Mouse (Mus musculus) C2C12 (cell line): ENCODE data around the gene Olfr774. TPM values are rescaled to one million over a fixed set of nuclear protein-coding genes. Genes with fewer than 3 reads are reported as not detected.
"Not testable (repeated sequence)": the region's sequence is repeated elsewhere in the genome, so short reads cannot be mapped to it uniquely, and the experiment has no call there.

Source experiments
- H3K27me3 ChIP-seq: one replicate; pipeline ENCODE4 v1.6.1; 2011; ENCODE audit not compliant: control insufficient read depth, insufficient read depth, insufficient read length
- H3K36me3 ChIP-seq: one replicate; pipeline ENCODE4 v1.6.1; 2011; ENCODE audit not compliant: control insufficient read depth, insufficient read depth
- H3K4me3 ChIP-seq: one replicate; pipeline ENCODE4 v1.5.1; 2011; ENCODE audit warnings: mild to moderate bottlenecking, control low read depth; ENCODE audit not compliant: poor library complexity, insufficient read depth, severe bottlenecking
- H3K79me2 ChIP-seq: one replicate; pipeline ENCODE4 v1.6.1; 2011; ENCODE audit not compliant: control insufficient read depth, insufficient read depth
- H3K79me3 ChIP-seq: one replicate; pipeline ENCODE4 v1.6.1; 2011; ENCODE audit warnings: low read depth, control low read depth
- H3ac ChIP-seq: one replicate; pipeline ENCODE3; 2011; ENCODE audit warnings: low read depth; ENCODE audit not compliant: control insufficient read depth, insufficient read length
- CEBPB ChIP-seq: IDR thresholded peaks from one replicate; pipeline ENCODE4 v1.6.1; 2011; ENCODE audit warnings: low read depth, mild to moderate bottlenecking, control low read depth, moderate library complexity
- CTCF ChIP-seq: IDR thresholded peaks from one replicate; pipeline ENCODE4 v1.5.1; 2011; ENCODE audit not compliant: control insufficient read depth, insufficient read depth, insufficient read length
- FOSL1 ChIP-seq: IDR thresholded peaks from one replicate; pipeline ENCODE4 v1.8.0; 2011; ENCODE audit warnings: mild to moderate bottlenecking, low read length; ENCODE audit not compliant: poor library complexity, insufficient read depth, severe bottlenecking
- MAX ChIP-seq: IDR thresholded peaks from one replicate; pipeline ENCODE4 v1.6.1; 2011; ENCODE audit warnings: mild to moderate bottlenecking, control low read depth
- MYOD1 ChIP-seq: IDR thresholded peaks from one replicate; pipeline ENCODE4 v1.6.1; 2011; ENCODE audit warnings: low read depth; ENCODE audit not compliant: control insufficient read depth, insufficient read length
- MYOG ChIP-seq: IDR thresholded peaks from one replicate; pipeline ENCODE4 v1.6.1; 2011; ENCODE audit not compliant: control insufficient read depth, insufficient read length; ENCODE audit errors: extremely low read depth
- USF1 ChIP-seq: IDR thresholded peaks from one replicate; pipeline ENCODE4 v1.6.1; 2011; ENCODE audit warnings: low read depth, mild to moderate bottlenecking, control low read depth, moderate library complexity
- long read RNA-seq, 2 experiments: library from polyadenylated mRNA; unstranded; transcript quantifications; one replicate each; pipeline ENCODE4 v2.0.0; 2019 to 2020
- polyA plus RNA-seq: library from polyadenylated mRNA; unstranded; fragments of >200 nt; fragmentation: generic; extraction: Trizol; gene quantifications from one replicate; pipeline ENCODE4 v1.2.1, GENCODE M21; 2012; ENCODE audit warnings: missing spikeins

The Olfr774 gene
- not detected for polyA plus RNA-seq
- long read RNA-seq, experiment 1, result 0 reads
- long read RNA-seq, experiment 2, result 0 reads

GRCm38 (mm10) chr10:129235904-129236303 lies at the start of gene Olfr774:
Gene Olfr774, plus strand, starts transcription at chr10:129236204.
- Histone ChIP-seq H3K4me3 (no peak within 1 kb of the TSS), H3K79me2 (no peaks in the 10 kb centered on the region), H3K36me3 (no peaks in the 10 kb centered on the region), H3K79me3 (no peaks in the 10 kb centered on the region), H3K27me3 (no peaks in the 10 kb centered on the region), H3ac (no peak within 1 kb of the TSS)
- TF ChIP-seq CTCF, result no peak
- no peak for TF ChIP-seq FOSL1
- TF ChIP-seq MAX, result no peak
- no peak for TF ChIP-seq CEBPB
- no peak for TF ChIP-seq MYOG
- TF ChIP-seq MYOD1, result no peak
- TF ChIP-seq USF1, result no peak

GRCm38 (mm10) chr10:129187319-129187718 lies 48.7 kb upstream of the Olfr774 start, which contains the start of gene Olfr773:
Gene Olfr773, minus strand, starts transcription at chr10:129187419.
- not testable (repeated sequence) for H3K36me3 ChIP-seq, H3K79me3 ChIP-seq, H3ac ChIP-seq, H3K79me2 ChIP-seq, H3K4me3 ChIP-seq, H3K27me3 ChIP-seq

GRCm38 (mm10) chr10:129230737-129231136 lies 5.3 kb upstream of the Olfr774 start:
- TF ChIP-seq CEBPB, result no peak
- no peak for TF ChIP-seq FOSL1
- no peak for TF ChIP-seq CTCF
- TF ChIP-seq MAX, result no peak
- TF ChIP-seq USF1, result no peak
- TF ChIP-seq MYOD1, result no peak
- TF ChIP-seq MYOG, result no peak
- H3K36me3 ChIP-seq, result no peaks in the 10 kb centered on the region

GRCm38 (mm10) chr10:129248112-129248511 lies 12.1 kb downstream of the Olfr774 start, which contains the start of gene Olfr775:
Gene Olfr775, plus strand, starts transcription at chr10:129248412.
- TF ChIP-seq USF1, result no peak
- H3K27me3 ChIP-seq, result no peaks in the 10 kb centered on the region
- no peak within 1 kb of the TSS for H3ac ChIP-seq
- no peak within 1 kb of the TSS for H3K4me3 ChIP-seq
- no peaks in the 10 kb centered on the region for H3K79me2 ChIP-seq
- no peaks in the 10 kb centered on the region for H3K36me3 ChIP-seq
- no peaks in the 10 kb centered on the region for H3K79me3 ChIP-seq

More at GRCm38 (mm10) chr10:129230737-129231136, 5.3 kb upstream of the Olfr774 start:
- no peaks in the 10 kb centered on the region for H3K27me3 ChIP-seq
- no peak overlapping the region for H3K4me3 ChIP-seq
- no peaks in the 10 kb centered on the region for H3K79me2 ChIP-seq
- no peak overlapping the region for H3ac ChIP-seq
- no peaks in the 10 kb centered on the region for H3K79me3 ChIP-seq

- Histone ChIP-seq H3K4me3 (no peak within 1 kb of the TSS), H3K36me3 (no peaks in the 10 kb centered on the region), H3K79me2 (no peaks in the 10 kb centered on the region), H3K27me3 (no peaks in the 10 kb centered on the region), H3K79me3 (no peaks in the 10 kb centered on the region), H3ac (no peak within 1 kb of the TSS)
- TF ChIP-seq FOSL1, result no peak
Observed at GRCm38 (mm10) chr10:129258827-129259226, 22.8 kb downstream of the Olfr774 start, which contains the start of gene Olfr776. Gene Olfr776, plus strand, starts transcription at chr10:129259127.

GRCm38 (mm10) chr10:129271081-129271535 lies 35.1 kb downstream of the Olfr774 start, which contains the start of gene Olfr777:
Gene Olfr777, minus strand, starts transcription at chr10:129271485.
- TF ChIP-seq CEBPB, result no peak
- no peak for TF ChIP-seq MYOG
- TF ChIP-seq CTCF, result no peak
- no peaks in the 10 kb centered on the region for H3K79me2 ChIP-seq
- no peak within 1 kb of the TSS for H3ac ChIP-seq
- H3K27me3 ChIP-seq, result no peaks in the 10 kb centered on the region
- H3K4me3 ChIP-seq, result no peak within 1 kb of the TSS
- H3K36me3 ChIP-seq, result no peaks in the 10 kb centered on the region
- no peaks in the 10 kb centered on the region for H3K79me3 ChIP-seq

Other genes starting within 250 kb of the Olfr774 start
- gene Olfr9, start 246.8 kb upstream of the Olfr774 start, polyA plus RNA-seq, result not detected
- gene Olfr763, start 225.4 kb upstream of the Olfr774 start, polyA plus RNA-seq, result not detected
- gene Olfr764-ps1, start 196.3 kb upstream of the Olfr774 start, polyA plus RNA-seq, result not detected
- gene Olfr765, start 186.2 kb upstream of the Olfr774 start, polyA plus RNA-seq, result not detected
- not detected for gene Olfr766-ps1, start 167.2 kb upstream of the Olfr774 start, polyA plus RNA-seq
- not detected for gene Olfr767, start 153.3 kb upstream of the Olfr774 start, polyA plus RNA-seq
- gene Olfr768, start 136.8 kb upstream of the Olfr774 start, polyA plus RNA-seq, result not detected
- not detected for gene Olfr769, start 118.3 kb upstream of the Olfr774 start, polyA plus RNA-seq
- not detected for gene Olfr770, start 97.2 kb upstream of the Olfr774 start, polyA plus RNA-seq
- not detected for gene Olfr771, start 71.5 kb upstream of the Olfr774 start, polyA plus RNA-seq
- not detected for gene Olfr772, start 58.3 kb upstream of the Olfr774 start, polyA plus RNA-seq
- gene Olfr773, start 48.8 kb upstream of the Olfr774 start, polyA plus RNA-seq, result not detected
- not detected for gene Olfr775, start 12.2 kb downstream of the Olfr774 start, polyA plus RNA-seq
- gene Olfr776, start 22.9 kb downstream of the Olfr774 start, polyA plus RNA-seq, result not detected
- gene Olfr777, start 35.3 kb downstream of the Olfr774 start, polyA plus RNA-seq, result not detected
- not detected for gene Olfr780, start 81.9 kb downstream of the Olfr774 start, polyA plus RNA-seq
- gene Olfr781, start 92.7 kb downstream of the Olfr774 start, polyA plus RNA-seq, result not detected
- not detected for gene Olfr782, start 112.6 kb downstream of the Olfr774 start, polyA plus RNA-seq
- 0.02 TPM for gene Olfr784, start 147.9 kb downstream of the Olfr774 start, polyA plus RNA-seq
- gene Olfr785, start 169.2 kb downstream of the Olfr774 start, polyA plus RNA-seq, result not detected
- not detected for gene Olfr786, start 191.1 kb downstream of the Olfr774 start, polyA plus RNA-seq
- gene Olfr787, start 225.7 kb downstream of the Olfr774 start, polyA plus RNA-seq, result not detected
- gene Olfr788, start 234.8 kb downstream of the Olfr774 start, polyA plus RNA-seq, result not detected
- gene Olfr789, start 248.5 kb downstream of the Olfr774 start, polyA plus RNA-seq, result not detected